Mouse (Mus musculus): ENCODE data around the gene Tbc1d17.
A peak's percentile ranks its signal among the peaks of the same experiment; 100 is the strongest.

The Tbc1d17 gene

DNA sequence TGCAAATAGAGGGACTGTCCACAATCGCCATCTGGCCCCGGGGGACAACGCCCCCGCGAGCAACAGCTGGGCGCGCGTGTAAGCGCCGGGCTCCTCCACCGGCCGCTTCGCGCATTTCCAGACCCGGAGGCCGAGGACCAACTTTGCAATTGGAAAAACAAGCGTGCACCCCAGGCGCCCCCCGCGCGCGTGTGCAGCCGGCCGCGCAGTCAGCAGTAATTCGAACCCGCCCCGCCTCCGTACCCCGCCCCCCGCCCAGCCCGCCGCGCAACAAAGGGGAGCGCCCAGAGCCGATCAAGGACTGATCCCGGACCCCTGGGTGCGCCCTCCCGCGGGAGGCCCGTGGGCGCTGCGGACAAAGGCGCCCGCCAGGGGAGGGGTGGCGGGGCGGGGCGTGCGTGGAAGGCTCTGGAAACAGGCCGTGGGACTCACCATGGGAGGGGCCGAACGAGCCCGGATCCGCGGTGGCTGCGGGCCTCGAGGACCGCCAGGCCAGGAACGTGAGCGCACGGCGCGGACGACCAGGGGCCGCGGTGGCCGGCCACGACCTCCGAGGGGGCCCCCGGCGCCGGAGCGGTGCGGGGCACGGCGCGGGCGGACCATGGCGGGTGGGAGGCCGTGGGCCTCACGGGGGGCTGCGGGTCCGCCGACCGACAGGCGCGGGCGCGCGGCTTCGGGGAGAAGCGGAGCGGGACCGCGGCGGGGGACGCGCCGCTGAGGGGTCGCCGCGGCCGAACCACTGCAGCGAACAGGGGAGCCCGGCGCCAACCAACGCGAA is 20.2 kb upstream of the Tbc1d17 start:
- peak; percentile 58 for DNase-seq (ENCODE audit: low read depth, low spot score)

DNA sequence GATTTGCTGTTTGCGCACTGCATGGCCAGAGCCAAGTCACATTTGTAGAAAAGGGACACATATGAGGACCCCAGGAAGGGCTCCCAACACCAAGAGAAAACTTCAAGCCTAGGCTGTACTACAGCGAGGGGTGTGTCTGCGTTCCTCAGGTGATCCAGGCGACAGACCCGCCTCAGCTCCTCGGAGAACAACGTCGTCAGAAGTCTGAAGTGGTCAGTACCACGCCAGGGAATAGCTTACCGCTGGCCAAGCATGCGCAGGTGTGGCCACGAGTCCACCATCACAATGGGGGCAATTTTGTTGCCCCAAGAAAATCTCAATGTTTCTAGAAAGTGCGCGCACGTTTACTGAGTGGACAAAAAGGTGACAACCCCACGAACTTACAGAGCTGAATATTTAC is 19.6 kb upstream of the Tbc1d17 start:
- DNase-seq (ENCODE audit: low read depth, low spot score): no peak

DNA sequence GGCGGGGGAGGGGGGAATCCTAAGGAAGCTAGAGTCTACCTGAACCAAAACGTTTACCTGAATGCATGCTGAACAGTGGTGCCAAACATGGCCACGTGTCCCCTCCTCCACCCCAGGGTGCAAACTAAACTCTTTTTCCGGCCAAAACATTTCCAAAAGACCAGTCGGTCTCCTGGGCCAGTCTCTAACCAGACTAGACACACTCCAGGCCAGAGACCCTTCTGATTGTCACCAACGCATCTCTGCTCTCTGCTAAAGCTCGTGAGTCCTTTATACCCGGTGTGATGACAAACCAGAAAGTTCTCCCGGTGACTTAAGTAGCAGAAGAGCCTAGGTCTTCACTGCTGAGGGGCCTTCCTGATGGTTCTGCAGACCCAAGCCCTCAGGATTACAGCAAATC is 18.9 kb upstream of the Tbc1d17 start:
- DNase-seq (ENCODE audit: low read depth, low spot score): no peak

- no peak for DNase-seq (ENCODE audit: low read depth, low spot score)
Observed at GRCm38 (mm10) chr7:44867010-44867702, 18.3 kb upstream of the Tbc1d17 start.

GRCm38 (mm10) chr7:44866276-44867009 is 17.6 kb upstream of the Tbc1d17 start:
- no peak for DNase-seq (ENCODE audit: low read depth, low spot score)

- DNase-seq (ENCODE audit: low read depth, low spot score): no peak
Observed at GRCm38 (mm10) chr7:44864595-44865542, 16.0 kb upstream of the Tbc1d17 start.

- no peak for DNase-seq (ENCODE audit: low read depth, low spot score)
Observed at GRCm38 (mm10) chr7:44863982-44864494, 15.2 kb upstream of the Tbc1d17 start.

GRCm38 (mm10) chr7:44863210-44863609 is 14.3 kb upstream of the Tbc1d17 start:
- DNase-seq (ENCODE audit: low read depth, low spot score): no peak

- DNase-seq (ENCODE audit: low read depth, low spot score): no peak
Observed at GRCm38 (mm10) chr7:44862434-44862833, 13.6 kb upstream of the Tbc1d17 start.

DNA sequence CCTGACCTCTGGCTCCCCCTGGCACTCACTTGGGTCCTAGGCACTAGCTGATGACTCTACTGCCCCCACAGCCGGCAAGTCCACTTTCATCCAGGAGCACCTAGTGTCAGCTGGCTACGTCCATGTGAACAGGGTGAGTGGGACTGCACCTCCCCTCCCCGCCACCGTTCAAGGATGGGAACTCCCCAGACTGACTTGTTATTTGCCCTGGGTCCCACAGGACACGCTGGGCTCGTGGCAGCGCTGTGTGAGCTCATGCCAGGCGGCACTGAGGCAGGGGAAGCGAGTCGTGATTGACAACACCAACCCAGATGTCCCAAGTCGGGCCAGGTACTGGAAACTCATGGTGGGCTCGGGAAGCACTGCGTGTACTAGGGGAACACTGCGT is 12.5 kb upstream of the Tbc1d17 start:
- DNase-seq (ENCODE audit: low read depth, low spot score): no peak

DNA sequence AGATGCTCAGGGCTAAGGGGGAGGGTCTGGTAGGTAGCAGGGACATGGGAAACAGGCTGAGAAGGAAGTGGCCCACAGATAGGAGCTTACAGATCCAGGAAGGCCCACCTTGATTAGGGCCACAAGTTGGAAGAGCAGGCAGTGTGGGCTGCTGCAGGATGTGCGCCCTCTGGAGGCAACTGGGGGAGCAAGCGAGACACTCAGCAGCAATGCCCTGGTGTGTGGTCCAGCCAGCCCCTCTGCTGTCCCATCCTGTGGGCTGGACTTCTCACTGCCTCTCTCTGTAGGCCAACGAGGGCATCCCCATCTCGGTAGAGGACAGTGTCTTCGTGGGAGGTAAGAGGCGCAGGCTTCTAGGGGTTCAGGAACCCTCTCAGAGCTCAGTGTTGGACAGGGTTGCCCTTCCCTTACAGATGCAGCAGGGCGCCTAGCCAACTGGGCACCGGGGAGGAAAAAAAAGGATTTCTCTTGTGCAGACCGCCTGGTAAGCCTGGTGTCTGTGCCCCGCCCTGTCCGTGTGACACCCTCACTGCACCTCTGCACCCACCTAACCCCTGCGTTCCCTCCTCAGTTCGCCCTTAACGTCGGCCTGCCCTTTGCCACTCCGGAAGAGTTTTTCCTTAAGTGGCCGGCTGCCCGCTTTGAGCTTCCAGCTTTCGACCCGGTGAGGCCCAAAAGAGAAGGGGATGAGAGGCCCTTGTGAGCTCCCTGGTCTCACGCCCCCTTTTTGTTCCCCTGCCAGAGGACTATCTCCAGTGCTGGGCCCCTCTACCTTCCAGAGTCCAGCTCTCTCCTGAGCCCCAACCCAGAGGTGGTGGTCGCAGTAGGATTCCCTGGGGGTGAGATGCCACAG is 11.9 kb upstream of the Tbc1d17 start:
- DNase-seq (ENCODE audit: low read depth, low spot score): peak; percentile 62

GRCm38 (mm10) chr7:44859896-44860295 is 11.0 kb upstream of the Tbc1d17 start:
- no peak for DNase-seq (ENCODE audit: low read depth, low spot score)

GRCm38 (mm10) chr7:44857905-44858304 is 9.0 kb upstream of the Tbc1d17 start:
- no peak for DNase-seq (ENCODE audit: low read depth, low spot score)

DNA sequence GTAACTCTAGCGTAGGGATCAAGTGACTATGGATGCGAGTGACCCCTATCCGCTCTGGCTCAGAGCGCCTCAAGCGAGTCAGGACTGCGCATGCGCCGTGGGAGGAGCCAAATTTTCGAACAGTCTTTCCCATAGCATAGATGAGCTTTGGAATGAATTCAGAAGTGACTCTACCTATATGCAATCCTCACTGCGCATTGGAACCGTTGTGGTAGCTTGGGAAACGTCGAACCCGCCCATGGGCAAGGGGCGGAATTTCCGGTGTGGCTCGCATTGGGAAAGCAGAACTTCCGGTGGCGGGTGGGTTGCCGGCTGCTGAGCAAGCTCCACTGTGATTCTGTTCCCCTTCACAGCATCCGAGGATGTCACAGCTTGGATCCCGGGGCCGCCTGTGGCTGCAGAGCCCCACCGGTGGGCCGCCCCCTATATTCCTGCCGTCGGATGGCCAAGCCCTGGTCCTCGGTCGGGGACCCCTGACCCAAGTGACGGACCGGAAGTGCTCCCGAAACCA is 8.2 kb upstream of the Tbc1d17 start, which contains the start of gene Pnkp:
Gene Pnkp (plus strand): TSS at position 98 of the 511 bp plus-strand sequence.
- peak; percentile 77 for DNase-seq (ENCODE audit: low read depth, low spot score)

- no peak for DNase-seq (ENCODE audit: low read depth, low spot score)
Observed at GRCm38 (mm10) chr7:44856265-44856916, 7.5 kb upstream of the Tbc1d17 start.

DNA sequence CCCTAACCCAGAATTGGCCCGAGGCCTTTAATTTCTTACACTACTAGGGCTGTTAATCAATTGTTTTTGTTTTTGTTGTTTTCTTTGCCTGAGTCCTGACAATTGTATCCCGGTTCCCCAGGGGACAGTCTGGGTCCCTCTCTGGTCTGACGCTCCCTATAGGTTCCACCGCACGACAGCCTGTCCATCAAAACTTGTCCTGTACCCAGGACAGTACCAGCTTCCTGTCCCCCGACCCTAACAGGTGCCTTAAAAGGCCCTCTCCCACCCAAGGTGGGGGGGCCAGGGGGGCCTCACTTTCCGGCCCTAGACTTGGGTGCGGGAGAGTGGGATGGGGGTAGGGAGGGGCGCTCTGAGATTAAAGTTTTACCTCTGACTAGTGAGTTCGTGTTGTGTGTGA is 6.2 kb upstream of the Tbc1d17 start:
- DNase-seq (ENCODE audit: low read depth, low spot score): no peak

GRCm38 (mm10) chr7:44854356-44855031 is 5.6 kb upstream of the Tbc1d17 start:
- DNase-seq (ENCODE audit: low read depth, low spot score): peak; percentile 46

GRCm38 (mm10) chr7:44853596-44854355 is 4.9 kb upstream of the Tbc1d17 start:
- no peak for DNase-seq (ENCODE audit: low read depth, low spot score)

Measured in retina, postnatal 7 days (tissue).